Mouse (Mus musculus): ENCODE data around the gene Inhbc.
A peak's percentile ranks its signal among the peaks of the same experiment; 100 is the strongest.
"Not testable (repeated sequence)": the region's sequence is repeated elsewhere in the genome, so short reads cannot be mapped to it uniquely, and the experiment has no call there.

The Inhbc gene

GRCm38 (mm10) chr10:127310523-127311475 is 59.4 kb downstream of the Inhbc start:
- peak; percentile 56 for DNase-seq (ENCODE audit: low read depth, low spot score)
- H3K36me3 ChIP-seq (ENCODE audit: control insufficient read depth, insufficient read depth, low read length, poor library complexity, severe bottlenecking) = peaks cover 3% of the 10 kb centered on the region
- H3K27me3 ChIP-seq (ENCODE audit: control insufficient read depth, insufficient read depth, low read length, poor library complexity, severe bottlenecking) = no peaks in the 10 kb centered on the region

- DNase-seq (ENCODE audit: low read depth, low spot score); H3K36me3 ChIP-seq (ENCODE audit: control insufficient read depth, insufficient read depth, low read length, poor library complexity, severe bottlenecking); H3K27me3 ChIP-seq (ENCODE audit: control insufficient read depth, insufficient read depth, low read length, poor library complexity, severe bottlenecking): not testable (repeated sequence)
Observed at GRCm38 (mm10) chr10:127309167-127309566, 61.1 kb downstream of the Inhbc start.
